Mouse (Mus musculus) E14TG2a.4 (cell line): ENCODE measurements at regions not wholly inside any gene's neighbourhood (a gene's known extent, or its start where the extent isn't known, plus 50 kb on each side); places are given as distances from the start of the nearest gene placed in this dataset.

ENCODE experiments used
- CTCF ChIP-seq: conservative IDR thresholded peaks from 2 replicates; pipeline ENCODE4 v1.5.1; 2014; ENCODE audit warnings: low read length
- NANOG ChIP-seq: IDR thresholded peaks from 2 replicates; pipeline ENCODE4 v1.6.1; 2014; ENCODE audit warnings: borderline replicate concordance, low read length, mixed read lengths
- POU5F1 ChIP-seq: IDR thresholded peaks from 2 replicates; pipeline ENCODE4 v1.6.1; 2014; ENCODE audit warnings: low read length, borderline replicate concordance

DNA sequence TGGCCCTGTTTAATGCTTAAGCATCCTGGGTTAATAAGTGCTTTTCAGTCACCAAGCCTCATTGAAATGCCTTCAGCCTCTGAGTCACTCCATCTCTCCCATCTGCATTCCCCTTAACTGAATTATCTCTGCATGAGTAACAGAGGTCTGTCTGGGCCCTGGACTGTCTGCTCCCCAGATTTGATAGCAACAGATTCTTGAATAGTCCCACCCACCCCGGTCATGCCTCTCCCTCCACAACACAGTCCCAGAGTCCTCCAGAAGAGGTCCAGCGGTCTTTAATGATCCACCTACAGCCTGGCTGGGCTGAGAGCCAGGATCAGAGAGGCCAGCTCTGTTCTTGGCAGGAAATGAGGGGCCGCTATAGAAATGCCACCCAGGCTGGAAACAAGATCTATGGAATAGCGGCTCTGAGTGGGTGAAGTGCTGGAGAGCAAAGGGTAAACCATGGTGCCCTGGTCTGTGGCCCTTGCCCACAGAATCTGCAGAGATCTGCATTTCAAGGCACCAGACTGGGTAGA lies 125.3 kb upstream of the Ncam1 start:
- TF ChIP-seq CTCF (no peak), POU5F1 (no peak), NANOG (no peak)
